9 mouse cellular contexts compared by ENCODE assay signal in genomic region chr8:72131251-72131650, GRCm38 (mm10). TPM values are rescaled to one million over a fixed set of nuclear protein-coding genes. Genes with fewer than 3 reads are reported as not detected.
DNase-seq lines count a peak whose midpoint lies in the region; ATAC-seq and TF ChIP-seq lines count a peak whose summit lies in the region.
"Had no signal": no experiment of that assay in that cellular context is flagged by ENCODE, and none has a peak within 500 bp of the region (broad histone marks: within the 10 kb centered on the region; RNA-seq: fewer than 3 reads in every experiment).

No protein-coding gene starts in this region.

- no peaks in the 10 kb centered on the region for H3K36me3 ChIP-seq in hindbrain, embryonic 13.5 days
- no peaks in the 10 kb centered on the region for H3K36me3 ChIP-seq in hindbrain, embryonic 11.5 days (ENCODE audit: control insufficient read depth, insufficient read depth, low read length)
- no peaks in the 10 kb centered on the region for H3K36me3 ChIP-seq in limb, embryonic 14.5 days (ENCODE audit: control insufficient read depth, insufficient read depth, low read length)

- 62% methylated on average over 2 of the region's 2 CpGs for WGBS in hindbrain, embryonic 13.5 days
- WGBS in hindbrain, embryonic 11.5 days, result 72% methylated on average over 2 of the region's 2 CpGs
- 56% methylated on average over 2 of the region's 2 CpGs for WGBS in limb, embryonic 14.5 days

- no peak overlapping the region for H3K4me2 ChIP-seq in hindbrain, embryonic 13.5 days
- H3K4me2 ChIP-seq in hindbrain, embryonic 11.5 days (replicated peaks; ENCODE audit: low read depth, low read length), result no peak overlapping the region
- no peak overlapping the region for H3K4me2 ChIP-seq in limb, embryonic 14.5 days (replicated peaks; ENCODE audit: low read depth, low read length, severe bottlenecking)

- no peak for ATAC-seq in hindbrain, embryonic 13.5 days (ENCODE audit: low FRiP score)
- no peak for ATAC-seq in hindbrain, embryonic 11.5 days (ENCODE audit: low FRiP score)
- no peak for ATAC-seq in limb, embryonic 14.5 days (ENCODE audit: low FRiP score, low read depth)

- no peak for TF ChIP-seq POLR2A in limb, embryonic 14.5 days (IDR thresholded peaks at IDR 0.05; ENCODE audit: borderline replicate concordance, extremely low read depth, insufficient read depth, insufficient read length)

- 0 out of 2 replicates have a peak overlapping the region, but pooled peaks have one; percentile 8 for H3K27ac ChIP-seq in hindbrain, embryonic 13.5 days
- H3K27ac ChIP-seq in hindbrain, embryonic 11.5 days (ENCODE audit: low read depth, low read length), result no peak overlapping the region
- peak overlapping the region; percentile 55 for H3K27ac ChIP-seq in brown adipose tissue, adult 24 weeks (replicated peaks; ENCODE audit: low read depth, low read length)
- no peak overlapping the region for H3K27ac ChIP-seq in limb, embryonic 14.5 days (replicated peaks; ENCODE audit: low read depth, low read length)

- no peaks in the 10 kb centered on the region for H3K9me3 ChIP-seq in hindbrain, embryonic 13.5 days
- H3K9me3 ChIP-seq in hindbrain, embryonic 11.5 days (ENCODE audit: control insufficient read depth, low read length), result no peaks in the 10 kb centered on the region
- no peaks in the 10 kb centered on the region for H3K9me3 ChIP-seq in limb, embryonic 14.5 days (ENCODE audit: control insufficient read depth, low read length)

- intact Hi-C loops in heart, postnatal 10 days (cut with DNase I), result loop anchor here (10.0 kb wide), 1 partner anchor 206 kb away; no protein-coding TSS in a partner anchor

- H3K27me3 ChIP-seq in hindbrain, embryonic 13.5 days, result no peaks in the 10 kb centered on the region
- H3K27me3 ChIP-seq in hindbrain, embryonic 11.5 days (ENCODE audit: control insufficient read depth, insufficient read depth, low read length), result no peaks in the 10 kb centered on the region
- no peaks in the 10 kb centered on the region for H3K27me3 ChIP-seq in limb, embryonic 14.5 days (ENCODE audit: control insufficient read depth, insufficient read depth, low read length)
- H3K27me3 ChIP-seq: CH12.LX had no signal

- DNase-seq in hindbrain, embryonic 11.5 days (ENCODE audit: low spot score), result no peak
- DNase-seq in heart, postnatal 10 days, result peak; percentile 30 to 49
- peak; percentile 21 for DNase-seq in limb, embryonic 14.5 days (ENCODE audit: low spot score)
- DNase-seq in frontal cortex, postnatal 14 days (ENCODE audit: low spot score in 2 of 2), result no peak
- no peak for DNase-seq in T-cell, adult 2 months (ENCODE audit: low spot score)
- DNase-seq in urinary bladder, adult 18-20 months (ENCODE audit: low spot score in 2 of 2), result no peak

- H3K4me1 ChIP-seq in hindbrain, embryonic 13.5 days (replicated peaks), result peaks cover 7% of the 10 kb centered on the region
- H3K4me1 ChIP-seq in hindbrain, embryonic 11.5 days (replicated peaks; ENCODE audit: control insufficient read depth, insufficient read depth, low read length), result no peaks in the 10 kb centered on the region
- H3K4me1 ChIP-seq in brown adipose tissue, adult 24 weeks (ENCODE audit: control insufficient read depth, insufficient read depth, insufficient read length, low read length), result 0 out of 2 replicates have a peak, but pooled peaks cover 9% of the 10 kb centered on the region
- H3K4me1 ChIP-seq in limb, embryonic 14.5 days (ENCODE audit: control insufficient read depth, insufficient read depth, low read length), result no peaks in the 10 kb centered on the region

- H3K9ac ChIP-seq in hindbrain, embryonic 13.5 days, result no peak overlapping the region
- H3K9ac ChIP-seq in hindbrain, embryonic 11.5 days (ENCODE audit: low read depth, low read length), result no peak overlapping the region
- no peak overlapping the region for H3K9ac ChIP-seq in limb, embryonic 14.5 days (ENCODE audit: low read depth, low read length, severe bottlenecking)

- H3K4me3 ChIP-seq in hindbrain, embryonic 13.5 days, result no peak overlapping the region
- H3K4me3 ChIP-seq in hindbrain, embryonic 11.5 days (ENCODE audit: low read depth, low read length), result no peak overlapping the region
- H3K4me3 ChIP-seq in brown adipose tissue, adult 24 weeks (ENCODE audit: insufficient read depth, low read depth, low read length), result no peak overlapping the region
- no peak overlapping the region for H3K4me3 ChIP-seq in limb, embryonic 14.5 days (replicated peaks; ENCODE audit: low read length)

RNA-seq across cellular contexts. Expression of gene Tpm4, which starts 3.5 kb away (rescaled TPM):
- 221 and 233 TPM in 2 replicates for polyA plus RNA-seq in hindbrain, embryonic 13.5 days (2015; fragmentation: Nextera tagmentation; extraction: Ambion mirVana)
- 567 and 576 TPM in 2 replicates for polyA plus RNA-seq in hindbrain, embryonic 11.5 days (2014; fragmentation: Nextera tagmentation; extraction: Ambion mirVana)
- 55.2 and 64.0 TPM in 2 replicates for polyA plus RNA-seq in brown adipose tissue, adult 24 weeks (2012; ENCODE audit: insufficient read depth, insufficient read length, missing spikeins)
- total RNA-seq in heart, postnatal 10 days (2021), result 100 to 1,000 TPM; 229 to 241 TPM
- 311 and 395 TPM in 2 replicates for polyA plus RNA-seq in limb, embryonic 14.5 days (2012; rRNA removed)
- 579 and 584 TPM in 2 replicates for polyA plus RNA-seq in limb, embryonic 14.5 days (2014; fragmentation: Nextera tagmentation; extraction: Ambion mirVana)

RNA-seq across cellular contexts. Expression of gene Olfr374, which starts 24.4 kb away (rescaled TPM):
- 0.05 TPM in 1 of 2 replicates, not detected in the other for polyA plus RNA-seq in hindbrain, embryonic 13.5 days (2015; fragmentation: Nextera tagmentation; extraction: Ambion mirVana)
- polyA plus RNA-seq in hindbrain, embryonic 11.5 days (2014; fragmentation: Nextera tagmentation; extraction: Ambion mirVana), result not detected in 2 replicates
- not detected in 2 replicates for polyA plus RNA-seq in brown adipose tissue, adult 24 weeks (2012; ENCODE audit: insufficient read depth, insufficient read length, missing spikeins)
- not detected for total RNA-seq in heart, postnatal 10 days (2021)
- not detected in 2 replicates for polyA plus RNA-seq in limb, embryonic 14.5 days (2012; rRNA removed)
- 0.14 and 0.23 TPM in 2 replicates for polyA plus RNA-seq in limb, embryonic 14.5 days (2014; fragmentation: Nextera tagmentation; extraction: Ambion mirVana)
- total RNA-seq: CH12.LX had no signal

RNA-seq across cellular contexts. Expression of gene Rab8a, which starts 29.7 kb away (rescaled TPM):
- polyA plus RNA-seq in hindbrain, embryonic 13.5 days (2015; fragmentation: Nextera tagmentation; extraction: Ambion mirVana), result 94.1 and 96.0 TPM in 2 replicates
- 94.2 and 101 TPM in 2 replicates for polyA plus RNA-seq in hindbrain, embryonic 11.5 days (2014; fragmentation: Nextera tagmentation; extraction: Ambion mirVana)
- polyA plus RNA-seq in brown adipose tissue, adult 24 weeks (2012; ENCODE audit: insufficient read depth, insufficient read length, missing spikeins), result 33.8 and 56.6 TPM in 2 replicates
- total RNA-seq in heart, postnatal 10 days (2021), result 10 to 100 TPM; 38.3 to 42.8 TPM
- 85.2 and 142 TPM in 2 replicates for polyA plus RNA-seq in limb, embryonic 14.5 days (2012; rRNA removed)
- polyA plus RNA-seq in limb, embryonic 14.5 days (2014; fragmentation: Nextera tagmentation; extraction: Ambion mirVana), result 84.4 and 89.0 TPM in 2 replicates

RNA-seq across cellular contexts. Expression of gene Olfr373, which starts 48.3 kb away (rescaled TPM):
- polyA plus RNA-seq in hindbrain, embryonic 13.5 days (2015; fragmentation: Nextera tagmentation; extraction: Ambion mirVana), result not detected in 2 replicates
- not detected in 2 replicates for polyA plus RNA-seq in hindbrain, embryonic 11.5 days (2014; fragmentation: Nextera tagmentation; extraction: Ambion mirVana)
- not detected in 2 replicates for polyA plus RNA-seq in brown adipose tissue, adult 24 weeks (2012; ENCODE audit: insufficient read depth, insufficient read length, missing spikeins)
- not detected for total RNA-seq in heart, postnatal 10 days (2021)
- polyA plus RNA-seq in limb, embryonic 14.5 days (2012; rRNA removed), result not detected in 2 replicates
- polyA plus RNA-seq in limb, embryonic 14.5 days (2014; fragmentation: Nextera tagmentation; extraction: Ambion mirVana), result not detected in 2 replicates
- total RNA-seq: CH12.LX had no signal

RNA-seq across cellular contexts. Expression of gene Hsh2d, which starts 58.2 kb away (rescaled TPM):
- not detected in 2 replicates for polyA plus RNA-seq in hindbrain, embryonic 13.5 days (2015; fragmentation: Nextera tagmentation; extraction: Ambion mirVana)
- not detected in 2 replicates for polyA plus RNA-seq in hindbrain, embryonic 11.5 days (2014; fragmentation: Nextera tagmentation; extraction: Ambion mirVana)
- not detected in 2 replicates for polyA plus RNA-seq in brown adipose tissue, adult 24 weeks (2012; ENCODE audit: insufficient read depth, insufficient read length, missing spikeins)
- total RNA-seq in heart, postnatal 10 days (2021), result not detected
- 0.28 and 0.37 TPM in 2 replicates for polyA plus RNA-seq in limb, embryonic 14.5 days (2012; rRNA removed)
- polyA plus RNA-seq in limb, embryonic 14.5 days (2014; fragmentation: Nextera tagmentation; extraction: Ambion mirVana), result 0.10 and 0.11 TPM in 2 replicates

Comparison
In these comparisons a context has a peak if more than half of its experiments do, and no peak if none do; other contexts are left out.
1. H3K27ac ChIP-seq: peak in hindbrain, embryonic 13.5 days (single experiment) and brown adipose tissue, adult 24 weeks (single experiment); none in hindbrain, embryonic 11.5 days (single experiment) and limb, embryonic 14.5 days (single experiment).
2. DNase-seq: peak in heart, postnatal 10 days (2 of 2) and limb, embryonic 14.5 days (single experiment); none in hindbrain, embryonic 11.5 days (single experiment), frontal cortex, postnatal 14 days (0 of 2), T-cell, adult 2 months (single experiment) and urinary bladder, adult 18-20 months (0 of 2).